Mouse (Mus musculus) intestine, embryonic 16.5 days (tissue): Measurements from ENCODE around the gene Lamc3. TPM values are rescaled to one million over a fixed set of nuclear protein-coding genes. Genes with fewer than 3 reads are reported as not detected.

Experiments
- polyA plus RNA-seq: library from polyadenylated mRNA; unstranded; fragments of >200 nt; fragmentation: Nextera tagmentation; extraction: Ambion mirVana; gene quantifications from 2 replicates; pipeline ENCODE4 v1.2.1, GENCODE M21; 2015

The Lamc3 gene
- polyA plus RNA-seq, 1 experiment from 2014 or later, result 0.44 TPM

Other genes starting within 250 kb of the Lamc3 start
- gene Prdm12, start 247.3 kb upstream of the Lamc3 start, polyA plus RNA-seq, result not detected in 2 replicates
- gene Exosc2, start 216.6 kb upstream of the Lamc3 start, polyA plus RNA-seq, result 51.3 and 64.3 TPM in 2 replicates
- 25.1 and 26.2 TPM in 2 replicates for gene Abl1, start 198.9 kb upstream of the Lamc3 start, polyA plus RNA-seq
- 0.07 TPM in 1 of 2 replicates, not detected in the other for gene Qrfp, start 76.7 kb upstream of the Lamc3 start, polyA plus RNA-seq
- 0.70 and 0.77 TPM in 2 replicates for gene Fibcd1, start 41.3 kb upstream of the Lamc3 start, polyA plus RNA-seq
- 9.9 and 10.9 TPM in 2 replicates for gene Aif1l, start 62.8 kb downstream of the Lamc3 start, polyA plus RNA-seq
- gene Nup214, start 87.1 kb downstream of the Lamc3 start, polyA plus RNA-seq, result 61.4 and 71.9 TPM in 2 replicates
- gene Fam78a, start 197.6 kb downstream of the Lamc3 start, polyA plus RNA-seq, result 2.1 and 2.2 TPM in 2 replicates
- 4.0 and 5.0 TPM in 2 replicates for gene Plpp7, start 208.2 kb downstream of the Lamc3 start, polyA plus RNA-seq